Mouse (Mus musculus) brain, adult 10 weeks (tissue): ENCODE results near the gene Olfr951. TPM values are rescaled to one million over a fixed set of nuclear protein-coding genes. Genes with fewer than 3 reads are reported as not detected.

Source experiments
- polyA plus RNA-seq: library from polyadenylated mRNA; stranded (reverse); fragments of 350-450 nt; fragmentation: Illumina TruSeq; extraction: RNeasy Lipid Tissue Mini Kit (QIAGEN cat#74804); gene quantifications from one replicate; pipeline ENCODE4 v1.2.3, GENCODE M21; 2015; ENCODE audit warnings: low read depth, low replicate concordance

Olfr951 gene
- polyA plus RNA-seq, result not detected

DNA sequence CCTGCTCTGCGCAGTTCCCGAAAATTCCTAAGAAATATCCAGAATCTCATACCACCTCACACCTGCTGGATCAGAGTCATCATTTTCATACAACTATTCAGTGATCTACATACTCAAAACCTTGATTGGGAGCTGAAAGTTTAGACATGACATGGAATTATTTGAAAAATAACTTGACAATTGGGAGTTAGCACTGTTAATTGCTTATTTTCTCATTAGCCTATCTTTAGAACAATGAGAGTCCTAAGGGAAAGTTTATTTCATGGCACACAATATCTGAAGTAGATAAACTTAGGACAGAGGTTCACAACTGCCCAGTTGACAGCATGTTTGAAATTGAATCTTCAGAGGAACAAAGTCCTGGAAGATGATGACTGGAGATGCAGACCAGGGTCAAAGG lies at the start of gene Olfr951:
TSS of gene Olfr951 (plus strand) at position 301 of the 400 bp plus-strand sequence.

DNA sequence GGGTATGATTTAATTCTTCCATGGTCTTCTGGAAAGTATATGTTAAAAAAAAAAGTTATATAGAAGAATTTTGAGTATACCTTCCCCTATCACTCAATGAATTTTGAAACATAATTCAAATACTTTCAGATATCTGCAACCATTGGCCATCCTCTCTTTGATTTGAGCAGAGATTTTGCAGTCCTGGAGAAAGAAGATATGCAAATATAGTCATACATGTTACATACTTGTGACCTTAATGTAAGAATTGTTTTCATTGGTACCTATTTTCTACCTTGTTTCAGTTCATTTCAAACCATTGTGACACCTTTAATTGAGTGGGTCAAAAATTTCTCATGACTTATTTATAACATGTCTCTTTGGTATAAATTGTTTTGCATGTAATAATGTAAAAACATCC lies 39.8 kb downstream of the Olfr951 start, which contains the start of gene Olfr952:
TSS of gene Olfr952 (minus strand) at position 101 of the 400 bp plus-strand sequence.

Other genes with a start within 250 kb of the Olfr951 start
- gene Olfr943, start 221.1 kb upstream of the Olfr951 start, polyA plus RNA-seq, result not detected
- gene Olfr944, start 185.5 kb upstream of the Olfr951 start, polyA plus RNA-seq, result not detected
- not detected for gene Olfr1537, start 137.4 kb upstream of the Olfr951 start, polyA plus RNA-seq
- gene Olfr945, start 110.6 kb upstream of the Olfr951 start, polyA plus RNA-seq, result not detected
- not detected for gene Olfr948, start 61.4 kb upstream of the Olfr951 start, polyA plus RNA-seq
- not detected for gene Olfr952, start 39.7 kb downstream of the Olfr951 start, polyA plus RNA-seq
- gene Olfr954, start 69.3 kb downstream of the Olfr951 start, polyA plus RNA-seq, result not detected
- not detected for gene Olfr955, start 84.5 kb downstream of the Olfr951 start, polyA plus RNA-seq
- not detected for gene Olfr44, start 106.6 kb downstream of the Olfr951 start, polyA plus RNA-seq
- gene Olfr957, start 128.4 kb downstream of the Olfr951 start, polyA plus RNA-seq, result not detected
- not detected for gene Olfr958, start 166.6 kb downstream of the Olfr951 start, polyA plus RNA-seq
- gene Olfr959, start 188.2 kb downstream of the Olfr951 start, polyA plus RNA-seq, result not detected
- gene AW551984, start 217.0 kb downstream of the Olfr951 start, polyA plus RNA-seq, result 10.0 TPM
- gene Olfr148, start 223.2 kb downstream of the Olfr951 start, polyA plus RNA-seq, result not detected
- gene Olfr960, start 234.0 kb downstream of the Olfr951 start, polyA plus RNA-seq, result not detected